Mouse (Mus musculus) kidney, postnatal 0 days (tissue): Measurements from ENCODE around the gene Mfsd5. TPM values are rescaled to one million over a fixed set of nuclear protein-coding genes. Genes with fewer than 3 reads are reported as not detected.

ENCODE experiments used
- ATAC-seq: fragments of 200-750 bp; cut with Nextera tagmentation; replicated peaks from 2 replicates; pipeline ENCODE4 v1.8.0; 2017; ENCODE audit warnings: low read depth, moderate number of reproducible peaks, moderate TSS enrichment, moderate library complexity; ENCODE audit not compliant: low FRiP score
- DNase-seq: peaks from one replicate; pipeline ENCODE4 v3.0.0-alpha.2; 2016; ENCODE audit warnings: low spot score
- H3K27ac ChIP-seq: fragments of 300-500 bp; sonication (generic); 2 replicates; pipeline ENCODE4 v1.5.1; 2014; ENCODE audit warnings: mild to moderate bottlenecking
- H3K27me3 ChIP-seq: fragments of 300-500 bp; sonication (generic); 2 replicates; pipeline ENCODE4 v1.6.1; 2014; ENCODE audit warnings: low read length, mixed read lengths; ENCODE audit not compliant: insufficient read depth
- H3K36me3 ChIP-seq: fragments of 300-500 bp; sonication (generic); 2 replicates; pipeline ENCODE4 v1.6.1; 2014; ENCODE audit warnings: low read length, mixed read lengths; ENCODE audit not compliant: insufficient read depth
- H3K4me1 ChIP-seq: fragments of 300-500 bp; sonication (generic); replicated peaks from 2 replicates; pipeline ENCODE4 v1.6.1; 2014; ENCODE audit warnings: antibody characterized with exemption, low read length, mixed read lengths; ENCODE audit not compliant: insufficient read depth
- H3K4me2 ChIP-seq: fragments of 300-500 bp; sonication (generic); 2 replicates; pipeline ENCODE4 v1.6.1; 2014; ENCODE audit warnings: mild to moderate bottlenecking, low read length, moderate library complexity, mixed read lengths
- H3K4me3 ChIP-seq: fragments of 300-500 bp; sonication (generic); replicated peaks from 2 replicates; pipeline ENCODE4 v1.5.1; 2014; ENCODE audit warnings: low read depth, low read length
- H3K9ac ChIP-seq: fragments of 300-500 bp; sonication (generic); 2 replicates; pipeline ENCODE4 v1.6.1; 2014; ENCODE audit warnings: low read depth, low read length
- H3K9me3 ChIP-seq: fragments of 300-500 bp; sonication (generic); replicated peaks from 2 replicates; pipeline ENCODE4 v1.6.1; 2016; ENCODE audit warnings: low read length, inconsistent platforms, mixed read lengths
- CTCF ChIP-seq: IDR thresholded peaks from 2 replicates; pipeline ENCODE4 v1.5.1; 2016; ENCODE audit warnings: antibody characterized with exemption, low read depth, mild to moderate bottlenecking, moderate library complexity
- WGBS: fragments of 180-500 bp; shearing (Covaris S2); extraction: QIAGEN DNeasy Blood & Tissue Kit; methylation state at CpG from one replicate; pipeline ENCODE4 v1.1.7; 2014; 5-methylcytosine and 5-hydroxymethylcytosine counted together
- polyA plus RNA-seq: library from polyadenylated mRNA; unstranded; fragments of >200 nt; fragmentation: Nextera tagmentation; extraction: Ambion mirVana; gene quantifications from 2 replicates; pipeline ENCODE4 v1.2.1, GENCODE M21; 2015

The Mfsd5 gene
- polyA plus RNA-seq, 1 experiment from 2014 or later: 73.2 TPM

GRCm38 (mm10) chr15:102243229-102244190 is 35.7 kb upstream of the Mfsd5 start:
- peak overlapping the region; percentile 71; the same call in 1 of the 2 replicates for H3K4me3 ChIP-seq
- H3K9me3 ChIP-seq: no peaks in the 10 kb centered on the region
- peak overlapping the region; percentile 36; the same call in 1 of the 2 replicates for H3K9ac ChIP-seq
- no peak; the same call in 1 of the 2 replicates for TF ChIP-seq CTCF
- peaks cover 33% of the 10 kb centered on the region for H3K4me1 ChIP-seq
- peak overlapping the region; percentile 76 for H3K27ac ChIP-seq
- 29% methylated on average over 22 of the region's 22 CpGs for WGBS
- no peaks in the 10 kb centered on the region for H3K27me3 ChIP-seq
- DNase-seq (peak; percentile 40), ATAC-seq (no peak)
- peak overlapping the region; percentile 88 for H3K4me2 ChIP-seq
- H3K36me3 ChIP-seq: no peaks in the 10 kb centered on the region

- WGBS: 8% methylated on average over 16 of the region's 19 CpGs
- Histone ChIP-seq H3K27ac (peak overlapping the region; percentile 76), H3K4me3 (peak overlapping the region; percentile 71), H3K36me3 (no peaks in the 10 kb centered on the region), H3K9ac (peak overlapping the region; percentile 72), H3K27me3 (no peaks in the 10 kb centered on the region), H3K4me1 (peaks cover 40% of the 10 kb centered on the region), H3K4me2 (peak overlapping the region; percentile 88), H3K9me3 (no peaks in the 10 kb centered on the region)
- peak; percentile 18 for DNase-seq
- no peak for ATAC-seq
- TF ChIP-seq CTCF: no peak
These were observed 34.7 kb upstream of the Mfsd5 start for GRCm38 (mm10) chr15:102244306-102245191.

GRCm38 (mm10) chr15:102245461-102245881 is 33.8 kb upstream of the Mfsd5 start:
- H3K9ac ChIP-seq: peak overlapping the region; percentile 72
- DNase-seq (peak; percentile 7), ATAC-seq (no peak)
- H3K4me1 ChIP-seq: peaks cover 45% of the 10 kb centered on the region
- H3K27ac ChIP-seq: peak overlapping the region; percentile 96
- peak overlapping the region; percentile 71 for H3K4me3 ChIP-seq
- no peaks in the 10 kb centered on the region for H3K27me3 ChIP-seq
- no peaks in the 10 kb centered on the region for H3K9me3 ChIP-seq
- H3K4me2 ChIP-seq: peak overlapping the region; percentile 88
- WGBS: 2% methylated on average over 14 of the region's 14 CpGs
- TF ChIP-seq CTCF: no peak
- H3K36me3 ChIP-seq: no peaks in the 10 kb centered on the region

GRCm38 (mm10) chr15:102245891-102246741 is 33.1 kb upstream of the Mfsd5 start:
- Histone ChIP-seq H3K4me1 (peaks cover 45% of the 10 kb centered on the region), H3K9ac (peak overlapping the region; percentile 72), H3K4me3 (peak overlapping the region; percentile 71), H3K4me2 (peak overlapping the region; percentile 88), H3K27me3 (no peaks in the 10 kb centered on the region), H3K36me3 (no peaks in the 10 kb centered on the region), H3K9me3 (no peaks in the 10 kb centered on the region), H3K27ac (peak overlapping the region; percentile 96)
- WGBS: under 1% methylated on average over 42 of the region's 44 CpGs
- DNase-seq (peak; percentile 92), ATAC-seq (peak; percentile 68)
- no peak for TF ChIP-seq CTCF

GRCm38 (mm10) chr15:102246866-102247251 is 32.4 kb upstream of the Mfsd5 start:
- WGBS: under 1% methylated on average over 24 of the region's 35 CpGs
- no peak for TF ChIP-seq CTCF
- H3K4me1 ChIP-seq: peaks cover 45% of the 10 kb centered on the region

More at GRCm38 (mm10) chr15:102246866-102247251, 32.4 kb upstream of the Mfsd5 start:
- peak overlapping the region; percentile 88 for H3K4me2 ChIP-seq
- H3K4me3 ChIP-seq: peak overlapping the region; percentile 71
- H3K9ac ChIP-seq: peak overlapping the region; percentile 72
- no peaks in the 10 kb centered on the region for H3K9me3 ChIP-seq
- peak overlapping the region; percentile 96 for H3K27ac ChIP-seq
- no peaks in the 10 kb centered on the region for H3K27me3 ChIP-seq
- DNase-seq: peak; percentile 98
- ATAC-seq: peak; percentile 80
- no peaks in the 10 kb centered on the region for H3K36me3 ChIP-seq
